13 mouse cellular contexts compared by ENCODE assay signal in genomic region chr8:124507572-124508320, GRCm38 (mm10). TPM values are rescaled to one million over a fixed set of nuclear protein-coding genes. Genes with fewer than 3 reads are reported as not detected.
DNase-seq lines count a peak whose midpoint lies in the region; ATAC-seq lines count a peak whose summit lies in the region.
"Had no signal": no experiment of that assay in that cellular context is flagged by ENCODE, and none has a peak within 500 bp of the region (broad histone marks: within the 10 kb centered on the region; RNA-seq: fewer than 3 reads in every experiment).

No protein-coding gene starts in this region.

- H3K27me3 ChIP-seq in hindbrain, embryonic 15.5 days: 0 out of 2 replicates have a peak, but pooled peaks cover 4% of the 10 kb centered on the region
- H3K27me3 ChIP-seq in hindbrain, embryonic 14.5 days (ENCODE audit: control insufficient read depth, insufficient read depth, low read length): no peaks in the 10 kb centered on the region
- no peaks in the 10 kb centered on the region for H3K27me3 ChIP-seq in forebrain, embryonic 11.5 days (ENCODE audit: control insufficient read depth, insufficient read depth, low read length)
- H3K27me3 ChIP-seq in embryonic facial prominence, embryonic 10.5 days (replicated peaks; ENCODE audit: low read depth, poor library complexity, severe bottlenecking): no peaks in the 10 kb centered on the region
- H3K27me3 ChIP-seq: liver, embryonic 12.5 days had no signal

- no peaks in the 10 kb centered on the region for H3K4me1 ChIP-seq in hindbrain, embryonic 15.5 days (replicated peaks)
- no peaks in the 10 kb centered on the region for H3K4me1 ChIP-seq in hindbrain, embryonic 14.5 days (replicated peaks; ENCODE audit: control insufficient read depth, insufficient read depth, low read length)
- H3K4me1 ChIP-seq in forebrain, embryonic 11.5 days (replicated peaks; ENCODE audit: control insufficient read depth, insufficient read depth, low read length): no peaks in the 10 kb centered on the region
- no peaks in the 10 kb centered on the region for H3K4me1 ChIP-seq in embryonic facial prominence, embryonic 10.5 days
- H3K4me1 ChIP-seq: liver, embryonic 12.5 days had no signal

- no peak for DNase-seq in hindbrain, embryonic 14.5 days (ENCODE audit: low spot score)
- peak; percentile 50 to 77 for DNase-seq in cerebellum, postnatal 36 days
- peak; percentile 55 to 87 for DNase-seq in layer of hippocampus, postnatal 14 days (ENCODE audit: low spot score in 2 of 2)
- DNase-seq in right cerebral cortex, postnatal 14 days: peak; percentile 54
- DNase-seq in forebrain, embryonic 11.5 days (ENCODE audit: low spot score): no peak
- DNase-seq in embryonic facial prominence, embryonic 10.5 days (ENCODE audit: low spot score): no peak
- no peak for DNase-seq in adrenal gland, postnatal 4 days (ENCODE audit: low spot score in 2 of 2)
- DNase-seq: kidney, postnatal 36 days; lung, postnatal 36 days had no signal

- no peak overlapping the region for H3K4me2 ChIP-seq in hindbrain, embryonic 15.5 days
- H3K4me2 ChIP-seq in hindbrain, embryonic 14.5 days (replicated peaks): no peak overlapping the region
- no peak overlapping the region for H3K4me2 ChIP-seq in forebrain, embryonic 11.5 days (ENCODE audit: low read depth, low read length, severe bottlenecking)
- H3K4me2 ChIP-seq: liver, embryonic 12.5 days had no signal

- H3K9ac ChIP-seq in hindbrain, embryonic 15.5 days: no peak overlapping the region
- H3K9ac ChIP-seq in hindbrain, embryonic 14.5 days: no peak overlapping the region
- H3K9ac ChIP-seq in forebrain, embryonic 11.5 days (ENCODE audit: low read length): no peak overlapping the region
- H3K9ac ChIP-seq: liver, embryonic 12.5 days had no signal

- WGBS in hindbrain, embryonic 15.5 days: 72% methylated on average over 8 of the region's 8 CpGs
- WGBS in hindbrain, embryonic 14.5 days: 75% methylated on average over 8 of the region's 8 CpGs
- 80% methylated on average over 8 of the region's 8 CpGs for WGBS in forebrain, embryonic 11.5 days
- WGBS in embryonic facial prominence, embryonic 10.5 days: 81% methylated on average over 8 of the region's 8 CpGs

- peak overlapping the region; percentile 38; the same call in 1 of the 2 replicates for H3K27ac ChIP-seq in hindbrain, embryonic 15.5 days (replicated peaks)
- no peak overlapping the region; the same call in 1 of the 2 replicates for H3K27ac ChIP-seq in hindbrain, embryonic 14.5 days
- no peak overlapping the region for H3K27ac ChIP-seq in forebrain, embryonic 11.5 days (ENCODE audit: low read depth, low read length)
- no peak overlapping the region for H3K27ac ChIP-seq in embryonic facial prominence, embryonic 10.5 days (replicated peaks)
- H3K27ac ChIP-seq: liver, embryonic 12.5 days had no signal

- no peaks in the 10 kb centered on the region for H3K36me3 ChIP-seq in hindbrain, embryonic 15.5 days
- H3K36me3 ChIP-seq in hindbrain, embryonic 14.5 days (replicated peaks; ENCODE audit: control insufficient read depth, insufficient read depth): no peaks in the 10 kb centered on the region
- no peaks in the 10 kb centered on the region for H3K36me3 ChIP-seq in forebrain, embryonic 11.5 days (ENCODE audit: control insufficient read depth, insufficient read depth, low read length)
- no peaks in the 10 kb centered on the region for H3K36me3 ChIP-seq in embryonic facial prominence, embryonic 10.5 days (replicated peaks)
- H3K36me3 ChIP-seq: G1E; liver, embryonic 12.5 days had no signal

- no peak overlapping the region for H3K4me3 ChIP-seq in hindbrain, embryonic 15.5 days
- no peak overlapping the region for H3K4me3 ChIP-seq in hindbrain, embryonic 14.5 days (replicated peaks; ENCODE audit: low read length)
- H3K4me3 ChIP-seq in forebrain, embryonic 11.5 days (ENCODE audit: low read depth, low read length): no peak overlapping the region
- H3K4me3 ChIP-seq in embryonic facial prominence, embryonic 10.5 days: no peak overlapping the region
- H3K4me3 ChIP-seq: liver, embryonic 12.5 days had no signal

- ATAC-seq in hindbrain, embryonic 15.5 days (ENCODE audit: low FRiP score, low read depth): no peak
- no peak for ATAC-seq in hindbrain, embryonic 14.5 days (ENCODE audit: low FRiP score)
- no peak for ATAC-seq in forebrain, embryonic 11.5 days (replicated peaks; ENCODE audit: low FRiP score)
- ATAC-seq: activated CD4-positive, CD25-positive, alpha-beta regulatory T cell, adult 4 months; liver, embryonic 12.5 days had no signal

- H3K9me3 ChIP-seq in hindbrain, embryonic 15.5 days: 0 out of 2 replicates have a peak, but pooled peaks cover 8% of the 10 kb centered on the region
- peaks cover 4% of the 10 kb centered on the region; the same call in 1 of the 2 replicates for H3K9me3 ChIP-seq in hindbrain, embryonic 14.5 days (ENCODE audit: control insufficient read depth, low read length)
- H3K9me3 ChIP-seq in forebrain, embryonic 11.5 days (ENCODE audit: control insufficient read depth, low read length): no peaks in the 10 kb centered on the region
- no peaks in the 10 kb centered on the region; the same call in 1 of the 2 replicates for H3K9me3 ChIP-seq in embryonic facial prominence, embryonic 10.5 days
- H3K9me3 ChIP-seq: G1E; liver, embryonic 12.5 days had no signal

RNA-seq across cellular contexts. Expression of gene Cog2, which starts 12.8 kb away (rescaled TPM):
- 31.5 and 32.4 TPM in 2 replicates for polyA plus RNA-seq in hindbrain, embryonic 15.5 days (2015; fragmentation: Nextera tagmentation; extraction: Ambion mirVana)
- 32.5 and 34.7 TPM in 2 replicates for polyA plus RNA-seq in hindbrain, embryonic 14.5 days (2014; fragmentation: Nextera tagmentation; extraction: Ambion mirVana)
- 10 to 100 TPM; 33.7 to 38.2 TPM for total RNA-seq in layer of hippocampus, postnatal 14 days (2021)
- polyA plus RNA-seq in forebrain, embryonic 11.5 days (2014; fragmentation: Nextera tagmentation; extraction: Ambion mirVana): 41.4 and 44.7 TPM in 2 replicates
- polyA plus RNA-seq in embryonic facial prominence, embryonic 10.5 days (2016; fragmentation: Nextera tagmentation; extraction: Ambion mirVana): 41.8 and 41.9 TPM in 2 replicates
- total RNA-seq in adrenal gland, postnatal 4 days (2021): 10 to 100 TPM; 51.6 to 53.8 TPM

Comparison
In these comparisons a context has a peak if more than half of its experiments do, and no peak if none do; other contexts are left out.
1. DNase-seq: peak in cerebellum, postnatal 36 days (2 of 2), layer of hippocampus, postnatal 14 days (2 of 2) and right cerebral cortex, postnatal 14 days (single experiment); none in hindbrain, embryonic 14.5 days (single experiment), forebrain, embryonic 11.5 days (single experiment), embryonic facial prominence, embryonic 10.5 days (single experiment) and adrenal gland, postnatal 4 days (0 of 2).